Mouse (Mus musculus) megakaryocyte progenitor cell, adult 5-6 weeks (primary cell): ENCODE measurements around the gene Slc1a2. TPM values are rescaled to one million over a fixed set of nuclear protein-coding genes. Genes with fewer than 3 reads are reported as not detected.
A peak's percentile ranks its signal among the peaks of the same experiment; 100 is the strongest.

ENCODE experiments used
- ATAC-seq: replicated peaks from 2 replicates; pipeline ENCODE4 v1.8.0; 2016; ENCODE audit warnings: mild to moderate bottlenecking, moderate TSS enrichment, inconsistent platforms; ENCODE audit not compliant: poor library complexity
- total RNA-seq, 2 experiments: library from RNA; stranded (forward) in 1 of 2; stranded (reverse) in 1 of 2; fragments of 157-497, 149-512 nt in 1 of 2; fragments of 200-1000 nt in 1 of 2; gene quantifications; 2 replicates each; pipeline versions ENCODE4 v1.2.3 to v1.2.4; 2015 to 2017

Gene Slc1a2
- total RNA-seq, 2 experiments from 2014 or later, result not detected

GRCm38 (mm10) chr2:102712678-102713628, 54.5 kb downstream of the Slc1a2 start:
- ATAC-seq, result no peak

- no peak for ATAC-seq
These were observed 55.9 kb downstream of the Slc1a2 start for GRCm38 (mm10) chr2:102714320-102714719.

- no peak for ATAC-seq
These were observed 57.3 kb downstream of the Slc1a2 start for GRCm38 (mm10) chr2:102715754-102716153.

- no peak for ATAC-seq
These were observed 63.4 kb downstream of the Slc1a2 start for GRCm38 (mm10) chr2:102721859-102722258.

GRCm38 (mm10) chr2:102725054-102725453, 66.6 kb downstream of the Slc1a2 start:
- ATAC-seq, result no peak

GRCm38 (mm10) chr2:102730386-102730785, 71.9 kb downstream of the Slc1a2 start:
- no peak for ATAC-seq

GRCm38 (mm10) chr2:102730788-102731187, 72.3 kb downstream of the Slc1a2 start:
- ATAC-seq, result no peak

- no peak for ATAC-seq
These were observed 74.7 kb downstream of the Slc1a2 start for GRCm38 (mm10) chr2:102733128-102733527.

GRCm38 (mm10) chr2:102734055-102734454, 75.6 kb downstream of the Slc1a2 start:
- ATAC-seq, result peak; percentile 62

- ATAC-seq, result no peak
These were observed 76.6 kb downstream of the Slc1a2 start for GRCm38 (mm10) chr2:102735031-102735430.

GRCm38 (mm10) chr2:102735811-102736210, 77.4 kb downstream of the Slc1a2 start:
- ATAC-seq, result no peak

- ATAC-seq, result 0 out of 2 replicates have a peak, but pooled peaks have one; percentile 13
These were observed 78.0 kb downstream of the Slc1a2 start for GRCm38 (mm10) chr2:102736490-102736889.

GRCm38 (mm10) chr2:102738852-102739251, 80.4 kb downstream of the Slc1a2 start:
- peak; percentile 55 for ATAC-seq

GRCm38 (mm10) chr2:102742685-102743084, 84.2 kb downstream of the Slc1a2 start:
- ATAC-seq, result peak; percentile 18

- ATAC-seq, result peak; percentile 54
These were observed 85.6 kb downstream of the Slc1a2 start for GRCm38 (mm10) chr2:102743918-102744696.

GRCm38 (mm10) chr2:102745259-102745906, 86.9 kb downstream of the Slc1a2 start:
- peak; percentile 90 for ATAC-seq

- ATAC-seq, result no peak
These were observed 89.3 kb downstream of the Slc1a2 start for GRCm38 (mm10) chr2:102747758-102748157.

- no peak for ATAC-seq
These were observed 91.5 kb downstream of the Slc1a2 start for GRCm38 (mm10) chr2:102749926-102750325.

GRCm38 (mm10) chr2:102751846-102752245, 93.4 kb downstream of the Slc1a2 start:
- peak; percentile 71 for ATAC-seq

GRCm38 (mm10) chr2:102757241-102757860, 98.9 kb downstream of the Slc1a2 start:
- no peak for ATAC-seq

- no peak for ATAC-seq
These were observed 101.0 kb downstream of the Slc1a2 start for GRCm38 (mm10) chr2:102759479-102759878.
